Mouse (Mus musculus): ENCODE measurements around the gene B2m. TPM values are rescaled to one million over a fixed set of nuclear protein-coding genes. Genes with fewer than 3 reads are reported as not detected.

Gene B2m
- total RNA-seq, 2 experiments from 2014 or later: 82.2 to 128 TPM

GRCm38 (mm10) chr2:122149316-122149715, 1.8 kb downstream of the B2m start:
- no peak for DNase-seq (ENCODE audit: low spot score)

- no peak for DNase-seq (ENCODE audit: low spot score)
Measured at GRCm38 (mm10) chr2:122149716-122150115, 2.2 kb downstream of the B2m start.

- no peak for DNase-seq (ENCODE audit: low spot score)
Measured at GRCm38 (mm10) chr2:122151221-122151620, 3.7 kb downstream of the B2m start.

- DNase-seq (ENCODE audit: low spot score): no peak
Measured at GRCm38 (mm10) chr2:122152850-122153249, 5.4 kb downstream of the B2m start.

- no peak for DNase-seq (ENCODE audit: low spot score)
Measured at GRCm38 (mm10) chr2:122153681-122154365, 6.3 kb downstream of the B2m start.

GRCm38 (mm10) chr2:122154479-122154878, 7.0 kb downstream of the B2m start:
- no peak for DNase-seq (ENCODE audit: low spot score)

GRCm38 (mm10) chr2:122155292-122155691, 7.8 kb downstream of the B2m start:
- DNase-seq (ENCODE audit: low spot score): no peak

GRCm38 (mm10) chr2:122156051-122156700, 8.7 kb downstream of the B2m start:
- DNase-seq (ENCODE audit: low spot score): no peak

- no peak for DNase-seq (ENCODE audit: low spot score)
Measured at GRCm38 (mm10) chr2:122157561-122157960, 10.1 kb downstream of the B2m start.

- DNase-seq (ENCODE audit: low spot score): no peak
Measured at GRCm38 (mm10) chr2:122158362-122158802, 10.9 kb downstream of the B2m start.

GRCm38 (mm10) chr2:122159667-122160066, 12.2 kb downstream of the B2m start:
- DNase-seq (ENCODE audit: low spot score): no peak

GRCm38 (mm10) chr2:122160680-122161079, 13.2 kb downstream of the B2m start, which contains the start of gene Trim69:
TSS of gene Trim69 (plus strand) at chr2:122160700.
- peak; percentile 90 for DNase-seq (ENCODE audit: low spot score)

GRCm38 (mm10) chr2:122161542-122161941, 14.1 kb downstream of the B2m start:
- no peak for DNase-seq (ENCODE audit: low spot score)

GRCm38 (mm10) chr2:122162529-122162928, 15.0 kb downstream of the B2m start:
- no peak for DNase-seq (ENCODE audit: low spot score)

- DNase-seq (ENCODE audit: low spot score): no peak
Measured at GRCm38 (mm10) chr2:122163430-122164195, 16.1 kb downstream of the B2m start.

GRCm38 (mm10) chr2:122164293-122164692, 16.8 kb downstream of the B2m start:
- DNase-seq (ENCODE audit: low spot score): no peak

GRCm38 (mm10) chr2:122171292-122171691, 23.8 kb downstream of the B2m start:
- DNase-seq (ENCODE audit: low spot score): no peak

- no peak for DNase-seq (ENCODE audit: low spot score)
Measured at GRCm38 (mm10) chr2:122172188-122172587, 24.7 kb downstream of the B2m start.

GRCm38 (mm10) chr2:122180051-122180822, 32.8 kb downstream of the B2m start:
- DNase-seq (ENCODE audit: low spot score): no peak

GRCm38 (mm10) chr2:122185086-122185485, 37.6 kb downstream of the B2m start:
- DNase-seq (ENCODE audit: low spot score): no peak

- DNase-seq (ENCODE audit: low spot score): no peak
Measured at GRCm38 (mm10) chr2:122186106-122186505, 38.6 kb downstream of the B2m start, which contains the start of the genes Patl2 and Terb2. TSS of gene Patl2 (minus strand) at chr2:122186189. TSS of gene Terb2 (plus strand) at chr2:122186272.

All from gastrocnemius, adult 18-20 months (tissue).